Mouse (Mus musculus) limb, embryonic 14.5 days (tissue): ENCODE data around the gene Anapc4. TPM values are rescaled to one million over a fixed set of nuclear protein-coding genes. Genes with fewer than 3 reads are reported as not detected.

Source experiments
- ATAC-seq: fragments of 200-750 bp; cut with Nextera tagmentation; 2 replicates; pipeline ENCODE4 v1.8.0; 2017; ENCODE audit warnings: low read depth, moderate number of reproducible peaks, moderate TSS enrichment; ENCODE audit not compliant: low FRiP score
- DNase-seq: peaks from one replicate; pipeline ENCODE4 v3.0.0-alpha.2; 2015; ENCODE audit warnings: low spot score
- H3K27ac ChIP-seq: fragments of 300-500 bp; sonication (generic); replicated peaks from 2 replicates; pipeline ENCODE4 v1.5.1; 2014; ENCODE audit warnings: low read depth, mild to moderate bottlenecking, low read length, moderate library complexity, mixed read lengths
- H3K27me3 ChIP-seq: fragments of 300-500 bp; sonication (generic); 2 replicates; pipeline ENCODE4 v1.6.1; 2014; ENCODE audit warnings: low read length, mixed read lengths; ENCODE audit not compliant: control insufficient read depth, insufficient read depth
- H3K36me3 ChIP-seq: fragments of 300-500 bp; sonication (generic); 2 replicates; pipeline ENCODE4 v1.6.1; 2014; ENCODE audit warnings: mild to moderate bottlenecking, low read length, moderate library complexity, mixed read lengths; ENCODE audit not compliant: control insufficient read depth, insufficient read depth
- H3K4me1 ChIP-seq: fragments of 300-500 bp; sonication (generic); 2 replicates; pipeline ENCODE4 v1.6.1; 2014; ENCODE audit warnings: antibody characterized with exemption, low read length, mixed read lengths; ENCODE audit not compliant: control insufficient read depth, insufficient read depth
- H3K4me2 ChIP-seq: fragments of 300-500 bp; sonication (generic); replicated peaks from 2 replicates; pipeline ENCODE4 v1.6.1; 2014; ENCODE audit warnings: low read depth, mild to moderate bottlenecking, low read length, moderate library complexity; ENCODE audit not compliant: severe bottlenecking
- H3K4me3 ChIP-seq: fragments of 300-500 bp; sonication (generic); replicated peaks from 2 replicates; pipeline ENCODE4 v1.5.1; 2014; ENCODE audit warnings: low read length
- H3K9ac ChIP-seq: fragments of 300-500 bp; sonication (generic); 2 replicates; pipeline ENCODE4 v1.6.1; 2014; ENCODE audit warnings: mild to moderate bottlenecking, low read depth, low read length, moderate library complexity; ENCODE audit not compliant: severe bottlenecking
- H3K9me3 ChIP-seq: fragments of 300-500 bp; sonication (generic); 2 replicates; pipeline ENCODE4 v1.6.1; 2016; ENCODE audit warnings: low read length; ENCODE audit not compliant: control insufficient read depth
- POLR2A ChIP-seq: fragments of 200-500 bp; IDR thresholded peaks from 2 replicates; pipeline ENCODE4 v1.8.0; 2012; ENCODE audit warnings: inconsistent platforms, mild to moderate bottlenecking, moderate library complexity, borderline replicate concordance; ENCODE audit not compliant: insufficient read depth, insufficient read length; ENCODE audit errors: extremely low read depth
- WGBS: fragments of 180-500 bp; shearing (Covaris S2); extraction: QIAGEN DNeasy Blood & Tissue Kit; methylation state at CpG from one replicate; pipeline ENCODE4 v1.1.7; 2014; 5-methylcytosine and 5-hydroxymethylcytosine counted together
- polyA plus RNA-seq, 2 experiments: library from polyadenylated mRNA; depleted of rRNA in 1 of 2; stranded (reverse) in 1 of 2; unstranded in 1 of 2; fragments of >200 nt; fragmentation: Nextera tagmentation in 1 of 2; extraction: Ambion mirVana in 1 of 2; gene quantifications; 2 replicates each; pipeline versions ENCODE4 v1.2.1 to v1.2.3; 2012 to 2014

Gene Anapc4
- polyA plus RNA-seq, 2 experiments: 118 to 149 TPM

GRCm38 (mm10) chr5:52844319-52844718, 10.5 kb downstream of the Anapc4 start:
- no peaks in the 10 kb centered on the region for H3K9me3 ChIP-seq
- no peak for DNase-seq
- H3K27me3 ChIP-seq: no peaks in the 10 kb centered on the region
- ATAC-seq: no peak
- H3K4me3 ChIP-seq: no peak overlapping the region
- H3K9ac ChIP-seq: no peak overlapping the region
- no peak overlapping the region for H3K27ac ChIP-seq
- no peaks in the 10 kb centered on the region for H3K4me1 ChIP-seq
- peaks cover 82% of the 10 kb centered on the region for H3K36me3 ChIP-seq
- no peak overlapping the region for H3K4me2 ChIP-seq
- no peak for TF ChIP-seq POLR2A
- WGBS: 92% methylated on average over 7 of the region's 7 CpGs

- no peaks in the 10 kb centered on the region for H3K9me3 ChIP-seq
- H3K4me3 ChIP-seq: no peak overlapping the region
- H3K4me2 ChIP-seq: no peak overlapping the region
- ATAC-seq (no peak), DNase-seq (no peak)
- no peak overlapping the region for H3K9ac ChIP-seq
- H3K27me3 ChIP-seq: no peaks in the 10 kb centered on the region
- 82% methylated on average over 5 of the region's 5 CpGs for WGBS
- H3K36me3 ChIP-seq: peaks cover 82% of the 10 kb centered on the region
- no peak overlapping the region for H3K27ac ChIP-seq
- H3K4me1 ChIP-seq: no peaks in the 10 kb centered on the region
- TF ChIP-seq POLR2A: no peak
Observed at GRCm38 (mm10) chr5:52855727-52856126, 21.9 kb downstream of the Anapc4 start.

- H3K9me3 ChIP-seq: no peaks in the 10 kb centered on the region
- no peak overlapping the region for H3K27ac ChIP-seq
- DNase-seq: no peak
- H3K36me3 ChIP-seq: peaks cover 89% of the 10 kb centered on the region
- WGBS: 90% methylated on average over 8 of the region's 8 CpGs
- H3K9ac ChIP-seq: no peak overlapping the region
- no peak for ATAC-seq
- no peak overlapping the region for H3K4me3 ChIP-seq
- TF ChIP-seq POLR2A: no peak
- no peaks in the 10 kb centered on the region for H3K27me3 ChIP-seq
- H3K4me2 ChIP-seq: no peak overlapping the region
- peaks cover 3% of the 10 kb centered on the region; the same call in 1 of the 2 replicates for H3K4me1 ChIP-seq
Observed at GRCm38 (mm10) chr5:52864446-52864845, 30.6 kb downstream of the Anapc4 start.

GRCm38 (mm10) chr5:52865825-52866224, 32.0 kb downstream of the Anapc4 start:
- no peaks in the 10 kb centered on the region for H3K27me3 ChIP-seq
- DNase-seq: peak; percentile 36
- no peak overlapping the region for H3K4me2 ChIP-seq
- peaks cover 78% of the 10 kb centered on the region for H3K36me3 ChIP-seq
- no peak overlapping the region for H3K9ac ChIP-seq
- no peak for ATAC-seq
- WGBS: 73% methylated on average over 9 of the region's 9 CpGs
- no peak overlapping the region for H3K4me3 ChIP-seq
- no peaks in the 10 kb centered on the region for H3K9me3 ChIP-seq
- TF ChIP-seq POLR2A: no peak
- H3K27ac ChIP-seq: no peak overlapping the region
- peaks cover 3% of the 10 kb centered on the region; the same call in 1 of the 2 replicates for H3K4me1 ChIP-seq

GRCm38 (mm10) chr5:52866361-52867155, 32.7 kb downstream of the Anapc4 start:
- ATAC-seq: no peak
- no peak for TF ChIP-seq POLR2A

More at GRCm38 (mm10) chr5:52866361-52867155, 32.7 kb downstream of the Anapc4 start:
- H3K27me3 ChIP-seq: no peaks in the 10 kb centered on the region
- 89% methylated on average over 18 of the region's 18 CpGs for WGBS
- H3K27ac ChIP-seq: no peak overlapping the region
- H3K4me2 ChIP-seq: no peak overlapping the region
- no peak overlapping the region for H3K9ac ChIP-seq
- peaks cover 70% of the 10 kb centered on the region for H3K36me3 ChIP-seq
- no peak for DNase-seq
- peaks cover 3% of the 10 kb centered on the region; the same call in 1 of the 2 replicates for H3K4me1 ChIP-seq
- no peak overlapping the region for H3K4me3 ChIP-seq
- no peaks in the 10 kb centered on the region for H3K9me3 ChIP-seq
